In genomic region chr19:14656022-14656388, GRCm38 (mm10) we compare ENCODE assay signal across 15 mouse cellular contexts.
"Had no signal": no experiment of that assay in that cellular context is flagged by ENCODE, and none has a peak within 500 bp of the region (broad histone marks: within the 10 kb centered on the region; RNA-seq: fewer than 3 reads in every experiment).

No protein-coding gene starts in this region.

- H3K9ac ChIP-seq: limb, embryonic 13.5 days; liver, embryonic 14.5 days; neural tube, embryonic 15.5 days had no signal

- H3K4me3 ChIP-seq: layer of hippocampus, adult 2 months; limb, embryonic 13.5 days; myocyte; neural tube, embryonic 15.5 days had no signal

- H3K27ac ChIP-seq: layer of hippocampus, adult 2 months; limb, embryonic 13.5 days; liver, embryonic 14.5 days; neural tube, embryonic 15.5 days had no signal

- H3K4me2 ChIP-seq: limb, embryonic 13.5 days; neural tube, embryonic 15.5 days had no signal

- H3K4me1 ChIP-seq: limb, embryonic 13.5 days; neural tube, embryonic 15.5 days had no signal

- H3K36me3 ChIP-seq: limb, embryonic 13.5 days; neural tube, embryonic 15.5 days had no signal

- H3K9me3 ChIP-seq: limb, embryonic 13.5 days; neural tube, embryonic 15.5 days had no signal

- H3K27me3 ChIP-seq: limb, embryonic 13.5 days; neural tube, embryonic 15.5 days had no signal

- DNase-seq: kidney, postnatal 10 days; kidney, postnatal 4 days; left cerebral cortex, postnatal 4 days; lung, adult 18-20 months; lung, postnatal 36 days; midbrain, embryonic 14.5 days; right cerebral cortex, postnatal 25 days; spleen, adult 18-20 months; thymus, adult 18-20 months; thymus, postnatal 14 days had no signal
